In the genomic region with DNA sequence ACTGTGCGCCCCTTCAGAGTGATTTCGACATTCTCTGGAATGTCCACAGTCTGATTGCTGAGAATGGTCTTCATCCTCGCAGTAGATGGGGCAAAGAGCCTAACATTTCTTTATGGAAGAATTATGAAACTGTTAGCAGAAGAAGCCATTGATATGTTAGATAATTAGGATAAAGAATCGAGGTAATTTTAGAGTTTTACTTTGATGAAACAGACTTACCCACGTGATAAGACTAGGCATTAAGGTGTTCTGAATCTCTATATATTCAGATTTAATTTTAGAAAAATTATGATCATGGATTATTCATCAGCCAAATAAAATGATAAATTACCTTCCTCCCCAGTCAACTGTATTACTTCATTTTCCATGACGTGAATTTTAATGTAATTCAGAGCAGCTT, we compare ENCODE assay signal across 8 mouse cellular contexts. TPM values are rescaled to one million over a fixed set of nuclear protein-coding genes. Genes with fewer than 3 reads are reported as not detected.
DNase-seq lines count a peak whose midpoint lies in the region; ATAC-seq and TF ChIP-seq lines count a peak whose summit lies in the region.
"Had no signal": no experiment of that assay in that cellular context is flagged by ENCODE, and none has a peak within 500 bp of the region (broad histone marks: within the 10 kb centered on the region; RNA-seq: fewer than 3 reads in every experiment).

TSS of gene Rpl9-ps6 (minus strand) at position 101 of the 400 bp plus-strand sequence.

- no peak within 1 kb of the TSS for H3K4me3 ChIP-seq in ES-E14 (ENCODE audit: insufficient read depth in 1 of 2, low read depth in 1 of 2, low read length in 2 of 2, poor library complexity in 1 of 2, severe bottlenecking in 1 of 2)
- H3K4me3 ChIP-seq: erythroblast, embryonic 14.5 days had no signal

- no peak for DNase-seq in ES-E14 (ENCODE audit: low read depth, low spot score)
- DNase-seq in adrenal gland, postnatal 14 days: no peak
- DNase-seq in gastrocnemius, postnatal 10 days: no peak
- no peak for DNase-seq in cerebellum, adult 11-12 months
- no peak for DNase-seq in testis, postnatal 10 days (ENCODE audit: low spot score)

- no peak for ATAC-seq in inflammation-experienced regulatory T-cells, adult 6 months
- ATAC-seq in megakaryocyte-erythroid progenitor cell, adult 5-6 weeks (replicated peaks; ENCODE audit: low FRiP score, low TSS enrichment, poor library complexity, severe bottlenecking): no peak

- no peaks in the 10 kb centered on the region for H3K9me3 ChIP-seq in ES-E14 (ENCODE audit: control insufficient read depth, insufficient read depth, low read depth, low read length)

- H3K36me3 ChIP-seq in ES-E14 (ENCODE audit: control insufficient read depth, insufficient read depth, low read length, poor library complexity, severe bottlenecking): no peaks in the 10 kb centered on the region

- no peaks in the 10 kb centered on the region for H3K4me1 ChIP-seq in ES-E14 (ENCODE audit: control insufficient read depth in 2 of 2, insufficient read depth in 2 of 2, low read length in 2 of 2, poor library complexity in 1 of 2)

- no peak within 1 kb of the TSS for H3K27ac ChIP-seq in ES-E14 (ENCODE audit: insufficient read depth, low read depth, low read length, poor library complexity, severe bottlenecking)

- in situ Hi-C loops in ES-E14 (cut with MboI; ENCODE audit: low sequenced_read_pairs in 2 of 2, unreplicated experiment in 2 of 2): loop anchor here in 1 of 2 experiments (25.0 kb wide), 1 partner anchor 504 kb away; no protein-coding TSS in a partner anchor

- H3K9ac ChIP-seq in ES-E14 (ENCODE audit: insufficient read depth, low read depth, low read length, poor library complexity, severe bottlenecking): no peak within 1 kb of the TSS

TF ChIP-seq in ES-E14, 5 proteins besides CTCF, POLR2A, EP300 and RAD21:
- TF ChIP-seq ZNF384 (IDR thresholded peaks at IDR 0.05; ENCODE audit: low read depth, low read length) (no peak), HCFC1 (IDR thresholded peaks at IDR 0.05; ENCODE audit: borderline replicate concordance, insufficient read depth, low read length) (no peak), MAFK (IDR thresholded peaks at IDR 0.05; ENCODE audit: insufficient read depth, low read depth, low read length) (no peak), ZC3H11A (IDR thresholded peaks at IDR 0.05; ENCODE audit: borderline replicate concordance, low read depth, low read length) (no peak), CHD2 (IDR thresholded peaks at IDR 0.05; ENCODE audit: low read depth, low read length) (no peak)

RNA-seq across cellular contexts. Expression of gene Rpl9-ps6, which starts in this region (rescaled TPM):
- total RNA-seq in ES-E14 (2012; rRNA removed): 97.4 and 160 TPM in 2 replicates
- total RNA-seq in adrenal gland, postnatal 14 days (2021): 59.3 and 74.3 TPM in 2 replicates
- 10 to 100 TPM; 43.7 to 46.4 TPM for total RNA-seq in gastrocnemius, postnatal 10 days (2021)
- 100 to 1,000 TPM; 239 to 553 (median 263) TPM for polyA plus RNA-seq in inflammation-experienced regulatory T-cells, adult 6 months (2017; shearing (Covaris generic))
- 149 and 176 TPM in 2 replicates for total RNA-seq in megakaryocyte-erythroid progenitor cell, adult 5-6 weeks (2014; fragmentation: Nextera tagmentation)
- total RNA-seq in megakaryocyte-erythroid progenitor cell, adult 5-6 weeks (2017): 113 and 151 TPM in 2 replicates
